8 mouse cellular contexts compared by ENCODE assay signal in genomic region chr12:71310068-71310931, GRCm38 (mm10). TPM values are rescaled to one million over a fixed set of nuclear protein-coding genes. Genes with fewer than 3 reads are reported as not detected.
DNase-seq lines count a peak whose midpoint lies in the region; ATAC-seq and TF ChIP-seq lines count a peak whose summit lies in the region.

No protein-coding gene starts in this region.

- peak overlapping the region; percentile 88 for H3K4me3 ChIP-seq in forebrain, embryonic 15.5 days
- peak overlapping the region; percentile 83 for H3K4me3 ChIP-seq in intestine, embryonic 14.5 days (ENCODE audit: low read depth, low read length)
- H3K4me3 ChIP-seq in liver, postnatal 0 days (ENCODE audit: low read depth, low read length) = peak overlapping the region; percentile 60

- no peaks in the 10 kb centered on the region for H3K9me3 ChIP-seq in forebrain, embryonic 15.5 days
- no peaks in the 10 kb centered on the region for H3K9me3 ChIP-seq in intestine, embryonic 14.5 days (ENCODE audit: control insufficient read depth, low read length)
- H3K9me3 ChIP-seq in liver, postnatal 0 days (ENCODE audit: low read length) = no peaks in the 10 kb centered on the region

- peak overlapping the region; percentile 89 for H3K27ac ChIP-seq in forebrain, embryonic 15.5 days (replicated peaks)
- H3K27ac ChIP-seq in intestine, embryonic 14.5 days (ENCODE audit: low read depth) = peak overlapping the region; percentile 98
- no peak overlapping the region for H3K27ac ChIP-seq in liver, postnatal 0 days (ENCODE audit: low read depth)

- H3K36me3 ChIP-seq in forebrain, embryonic 15.5 days = peaks cover 4% of the 10 kb centered on the region; the same call in 1 of the 2 replicates
- H3K36me3 ChIP-seq in intestine, embryonic 14.5 days (ENCODE audit: control insufficient read depth, insufficient read depth, low read length) = peaks cover 29% of the 10 kb centered on the region
- no peaks in the 10 kb centered on the region for H3K36me3 ChIP-seq in liver, postnatal 0 days (replicated peaks; ENCODE audit: insufficient read depth, low read length)

- peak overlapping the region; percentile 77 for H3K4me2 ChIP-seq in forebrain, embryonic 15.5 days (replicated peaks)
- H3K4me2 ChIP-seq in intestine, embryonic 14.5 days (ENCODE audit: low read length) = peak overlapping the region; percentile 56
- peak overlapping the region; percentile 89 for H3K4me2 ChIP-seq in liver, postnatal 0 days (ENCODE audit: low read depth, low read length)

- WGBS in forebrain, embryonic 15.5 days = under 1% methylated on average over 47 of the region's 56 CpGs
- under 1% methylated on average over 55 of the region's 56 CpGs for WGBS in intestine, embryonic 14.5 days
- 3% methylated on average over 41 of the region's 56 CpGs for WGBS in liver, postnatal 0 days (ENCODE audit: insufficient replicate concordance)

- H3K4me1 ChIP-seq in forebrain, embryonic 15.5 days = peaks cover 20% of the 10 kb centered on the region
- H3K4me1 ChIP-seq in intestine, embryonic 14.5 days (replicated peaks; ENCODE audit: control insufficient read depth, insufficient read depth, low read length) = peaks cover 12% of the 10 kb centered on the region; the same call in 1 of the 2 replicates
- H3K4me1 ChIP-seq in liver, postnatal 0 days (ENCODE audit: insufficient read depth) = peaks cover 3% of the 10 kb centered on the region; the same call in 1 of the 2 replicates

- ATAC-seq in cerebellum, adult (ENCODE audit: insufficient number of reproducible peaks, low FRiP score, low TSS enrichment) = peak; percentile 27
- peak; percentile 73 for ATAC-seq in forebrain, embryonic 15.5 days (replicated peaks)
- peak; percentile 54 for ATAC-seq in intestine, embryonic 14.5 days (replicated peaks; ENCODE audit: low FRiP score, low TSS enrichment, low read depth)
- peak; percentile 38 for ATAC-seq in liver, postnatal 0 days

- TF ChIP-seq CTCF in liver, postnatal 0 days (IDR thresholded peaks at IDR 0.05; ENCODE audit: low read depth) = no peak

- peak overlapping the region; percentile 86 for H3K9ac ChIP-seq in forebrain, embryonic 15.5 days (replicated peaks)
- H3K9ac ChIP-seq in intestine, embryonic 14.5 days (ENCODE audit: low read length) = peak overlapping the region; percentile 94
- H3K9ac ChIP-seq in liver, postnatal 0 days (replicated peaks) = 0 out of 2 replicates have a peak overlapping the region, but pooled peaks have one; percentile 1

- peak; percentile 25 to 34 for DNase-seq in left cerebral cortex, adult 18-20 months (ENCODE audit: low spot score in 2 of 2)
- DNase-seq in left cerebral cortex, adult 11 months (ENCODE audit: low spot score) = no peak
- peak; percentile 85 for DNase-seq in intestine, embryonic 14.5 days (ENCODE audit: low spot score)
- peak; percentile 26 for DNase-seq in liver, postnatal 0 days
- peak; percentile 36 for DNase-seq in retina, postnatal 1 day
- no peak for DNase-seq in spleen, postnatal 14 days (ENCODE audit: low spot score in 2 of 2)

- no peak for TF ChIP-seq EP300 in liver, postnatal 0 days (IDR thresholded peaks at IDR 0.05; ENCODE audit: low read depth)

- no peaks in the 10 kb centered on the region for H3K27me3 ChIP-seq in forebrain, embryonic 15.5 days
- no peaks in the 10 kb centered on the region for H3K27me3 ChIP-seq in intestine, embryonic 14.5 days (replicated peaks; ENCODE audit: control insufficient read depth, insufficient read depth, low read length)
- peaks cover 44% of the 10 kb centered on the region for H3K27me3 ChIP-seq in liver, postnatal 0 days (ENCODE audit: insufficient read depth, low read length)

RNA-seq across cellular contexts. Expression of gene Dact1, which starts 0.6 kb away (rescaled TPM):
- total RNA-seq in left cerebral cortex, adult 18-20 months (2021) = 10 to 100 TPM in 1 of 2 experiments, 1 to 10 TPM in 1; 9.4 to 10.6 TPM
- 38.7 and 42.1 TPM in 2 replicates for polyA plus RNA-seq in forebrain, embryonic 15.5 days (2015; fragmentation: Nextera tagmentation; extraction: Ambion mirVana)
- 15.1 and 16.0 TPM in 2 replicates for polyA plus RNA-seq in intestine, embryonic 14.5 days (2014; fragmentation: Nextera tagmentation; extraction: Ambion mirVana)
- 0.36 and 0.51 TPM in 2 replicates for polyA plus RNA-seq in liver, postnatal 0 days (2015; fragmentation: Nextera tagmentation; extraction: Ambion mirVana)

Comparison
In these comparisons a context has a peak if more than half of its experiments do, and no peak if none do; other contexts are left out.
1. DNase-seq: peak in left cerebral cortex, adult 18-20 months (2 of 2), intestine, embryonic 14.5 days (single experiment), liver, postnatal 0 days (single experiment) and retina, postnatal 1 day (single experiment); none in left cerebral cortex, adult 11 months (single experiment) and spleen, postnatal 14 days (0 of 2).
2. H3K9ac ChIP-seq: peak in every context shown above with its lines; median percentile 94 in intestine, embryonic 14.5 days; 86 in forebrain, embryonic 15.5 days; 1 in liver, postnatal 0 days.
3. RNA of gene Dact1, which starts 0.6 kb away (polyA plus RNA-seq): 38.7 to 42.1 TPM in forebrain, embryonic 15.5 days and 15.1 to 16.0 TPM in intestine, embryonic 14.5 days; 0.36 to 0.51 TPM in liver, postnatal 0 days; every median in the first group is over 10 times any median in the second.
4. Peak in every context shown above with its lines, with median percentiles within 50 percentile points of each other: ATAC-seq, H3K4me2 ChIP-seq and H3K4me3 ChIP-seq.